ENCODE assay signal across 34 mouse cellular contexts in the genomic region with DNA sequence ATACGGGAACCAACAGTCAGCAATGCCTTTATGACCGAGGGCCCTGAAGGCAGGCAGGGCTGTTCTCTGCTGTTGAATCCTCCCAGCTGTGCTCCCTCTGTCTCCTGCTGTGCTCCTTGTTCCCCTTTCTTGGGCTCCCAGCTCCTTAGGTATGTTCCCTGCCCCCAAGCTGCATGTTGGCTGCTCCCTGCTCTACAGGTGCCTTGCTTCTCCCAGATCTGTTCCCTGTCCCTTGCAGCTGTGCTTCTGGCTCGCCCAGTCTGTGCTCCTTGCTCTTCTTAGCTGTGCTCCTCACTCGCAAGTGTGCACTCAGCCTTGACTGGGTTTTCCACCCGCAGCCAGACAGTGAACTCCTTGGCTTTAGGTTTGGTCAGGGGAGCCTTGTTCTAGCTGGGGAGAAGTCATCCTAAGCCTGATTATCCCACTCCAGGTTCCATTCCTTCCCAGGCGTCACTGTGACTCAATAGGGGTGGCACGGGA. TPM values are rescaled to one million over a fixed set of nuclear protein-coding genes. Genes with fewer than 3 reads are reported as not detected.
A peak's percentile ranks its signal among the peaks of the same experiment; 100 is the strongest.
DNase-seq lines count a peak whose midpoint lies in the region; ATAC-seq and TF ChIP-seq lines count a peak whose summit lies in the region.
"Had no signal": no experiment of that assay in that cellular context is flagged by ENCODE, and none has a peak within 500 bp of the region (broad histone marks: within the 10 kb centered on the region; RNA-seq: fewer than 3 reads in every experiment).

No protein-coding gene starts in this region.

- H3K4me1 ChIP-seq in embryonic facial prominence, embryonic 13.5 days, result no peaks in the 10 kb centered on the region
- H3K4me1 ChIP-seq in embryonic facial prominence, embryonic 10.5 days, result no peaks in the 10 kb centered on the region
- no peaks in the 10 kb centered on the region for H3K4me1 ChIP-seq in liver, embryonic 14.5 days (replicated peaks; ENCODE audit: control insufficient read depth in 2 of 2, insufficient read depth in 2 of 2, low read length in 1 of 2)
- no peaks in the 10 kb centered on the region for H3K4me1 ChIP-seq in liver, embryonic 12.5 days
- H3K4me1 ChIP-seq in neural tube, embryonic 15.5 days, result no peaks in the 10 kb centered on the region
- H3K4me1 ChIP-seq: embryonic facial prominence, embryonic 15.5 days; forebrain, embryonic 12.5 days; heart, embryonic 15.5 days; kidney, embryonic 15.5 days; limb, embryonic 15.5 days; liver, embryonic 15.5 days had no signal

- no peak for TF ChIP-seq CTCF in liver, embryonic 14.5 days (IDR thresholded peaks at IDR 0.05; ENCODE audit: low read depth)

- 87% methylated on average over 7 of the region's 7 CpGs for WGBS in embryonic facial prominence, embryonic 13.5 days
- 87% methylated on average over 7 of the region's 7 CpGs for WGBS in embryonic facial prominence, embryonic 10.5 days
- 68% methylated on average over 7 of the region's 7 CpGs for WGBS in liver, embryonic 14.5 days (ENCODE audit: insufficient replicate concordance)
- 72% methylated on average over 7 of the region's 7 CpGs for WGBS in liver, embryonic 12.5 days (ENCODE audit: insufficient replicate concordance)
- WGBS in neural tube, embryonic 15.5 days, result 87% methylated on average over 7 of the region's 7 CpGs

- H3K27me3 ChIP-seq in embryonic facial prominence, embryonic 13.5 days, result no peaks in the 10 kb centered on the region
- no peaks in the 10 kb centered on the region for H3K27me3 ChIP-seq in embryonic facial prominence, embryonic 10.5 days (replicated peaks; ENCODE audit: low read depth, poor library complexity, severe bottlenecking)
- no peaks in the 10 kb centered on the region for H3K27me3 ChIP-seq in liver, embryonic 14.5 days (ENCODE audit: control insufficient read depth, insufficient read depth, low read length)
- H3K27me3 ChIP-seq in liver, embryonic 12.5 days (replicated peaks), result no peaks in the 10 kb centered on the region
- no peaks in the 10 kb centered on the region for H3K27me3 ChIP-seq in neural tube, embryonic 15.5 days (replicated peaks)
- H3K27me3 ChIP-seq: embryonic facial prominence, embryonic 15.5 days; forebrain, embryonic 12.5 days; heart, embryonic 15.5 days; kidney, embryonic 15.5 days; limb, embryonic 15.5 days; liver, embryonic 15.5 days had no signal

- H3K9me3 ChIP-seq in embryonic facial prominence, embryonic 13.5 days, result no peaks in the 10 kb centered on the region
- no peaks in the 10 kb centered on the region for H3K9me3 ChIP-seq in embryonic facial prominence, embryonic 10.5 days
- no peaks in the 10 kb centered on the region for H3K9me3 ChIP-seq in liver, embryonic 14.5 days (ENCODE audit: control insufficient read depth, low read length)
- H3K9me3 ChIP-seq in liver, embryonic 12.5 days (replicated peaks), result no peaks in the 10 kb centered on the region
- H3K9me3 ChIP-seq in neural tube, embryonic 15.5 days (replicated peaks), result no peaks in the 10 kb centered on the region
- H3K9me3 ChIP-seq: embryonic facial prominence, embryonic 15.5 days; forebrain, embryonic 12.5 days; heart, embryonic 15.5 days; kidney, embryonic 15.5 days; limb, embryonic 15.5 days; liver, embryonic 15.5 days had no signal

- no peak overlapping the region for H3K9ac ChIP-seq in embryonic facial prominence, embryonic 13.5 days
- no peak overlapping the region for H3K9ac ChIP-seq in liver, embryonic 14.5 days (replicated peaks)
- no peak overlapping the region for H3K9ac ChIP-seq in liver, embryonic 12.5 days
- H3K9ac ChIP-seq in neural tube, embryonic 15.5 days (replicated peaks), result no peak overlapping the region
- H3K9ac ChIP-seq: embryonic facial prominence, embryonic 15.5 days; forebrain, embryonic 12.5 days; heart, embryonic 15.5 days; kidney, embryonic 15.5 days; limb, embryonic 15.5 days; liver, embryonic 15.5 days; lung, embryonic 14.5 days had no signal

- no peak for TF ChIP-seq EP300 in liver, embryonic 14.5 days (IDR thresholded peaks at IDR 0.05; ENCODE audit: low read depth)

- no peak overlapping the region for H3K27ac ChIP-seq in embryonic facial prominence, embryonic 13.5 days
- no peak overlapping the region for H3K27ac ChIP-seq in embryonic facial prominence, embryonic 10.5 days (replicated peaks)
- H3K27ac ChIP-seq in liver, embryonic 14.5 days, result no peak overlapping the region
- H3K27ac ChIP-seq in liver, embryonic 12.5 days, result no peak overlapping the region
- no peak overlapping the region for H3K27ac ChIP-seq in neural tube, embryonic 15.5 days (replicated peaks)
- H3K27ac ChIP-seq: embryonic facial prominence, embryonic 15.5 days; forebrain, embryonic 12.5 days; heart, embryonic 15.5 days; hindbrain, postnatal 0 days; kidney, embryonic 15.5 days; layer of hippocampus, adult 2 months; limb, embryonic 15.5 days; liver, embryonic 15.5 days had no signal

- ATAC-seq in embryonic facial prominence, embryonic 13.5 days (ENCODE audit: insufficient number of reproducible peaks, insufficient read depth, low FRiP score, low TSS enrichment, low read depth), result peak; percentile 3; the same call in 1 of the 2 replicates
- 0 out of 2 replicates have a peak, but pooled peaks have one; percentile 11 for ATAC-seq in liver, embryonic 14.5 days (ENCODE audit: insufficient read depth)
- ATAC-seq in liver, embryonic 12.5 days, result no peak
- no peak for ATAC-seq in neural tube, embryonic 15.5 days (ENCODE audit: low FRiP score)
- ATAC-seq: CD4-positive, CD25-positive, alpha-beta regulatory T cell, adult 4 months; hindbrain, postnatal 0 days; intestine, embryonic 16.5 days had no signal

- DNase-seq in embryonic facial prominence, embryonic 10.5 days (ENCODE audit: low spot score), result no peak
- DNase-seq in liver, embryonic 14.5 days (ENCODE audit: low read depth in 3 of 3, low spot score in 3 of 3), result no peak
- peak; percentile 1 for DNase-seq in NIH3T3 (ENCODE audit: low read depth)
- DNase-seq in cerebellum, adult 11-12 months, result no peak
- DNase-seq: adrenal gland, postnatal 36 days; cerebellum, adult 9-10 months; cerebellum, postnatal 36 days; gastrocnemius, postnatal 10 days; kidney, postnatal 25 days; layer of hippocampus, postnatal 36 days; left cerebral cortex, postnatal 4 days; lung, embryonic 14.5 days; lung, postnatal 14 days; midbrain, embryonic 14.5 days; retina, postnatal 1 day; right cerebral cortex, postnatal 14 days; thymus, postnatal 4 days had no signal

- no peak overlapping the region for H3K4me2 ChIP-seq in embryonic facial prominence, embryonic 13.5 days
- no peak overlapping the region for H3K4me2 ChIP-seq in liver, embryonic 14.5 days (ENCODE audit: low read depth)
- no peak overlapping the region for H3K4me2 ChIP-seq in liver, embryonic 12.5 days
- H3K4me2 ChIP-seq in neural tube, embryonic 15.5 days, result no peak overlapping the region
- H3K4me2 ChIP-seq: embryonic facial prominence, embryonic 15.5 days; forebrain, embryonic 12.5 days; heart, embryonic 15.5 days; kidney, embryonic 15.5 days; limb, embryonic 15.5 days; liver, embryonic 15.5 days; lung, embryonic 14.5 days had no signal

- H3K36me3 ChIP-seq in embryonic facial prominence, embryonic 13.5 days, result peaks cover 34% of the 10 kb centered on the region
- H3K36me3 ChIP-seq in embryonic facial prominence, embryonic 10.5 days (replicated peaks), result peaks cover 36% of the 10 kb centered on the region
- no peaks in the 10 kb centered on the region; the same call in 1 of the 2 replicates for H3K36me3 ChIP-seq in liver, embryonic 14.5 days (replicated peaks; ENCODE audit: control insufficient read depth, insufficient read depth, low read depth)
- H3K36me3 ChIP-seq in liver, embryonic 12.5 days, result peaks cover 35% of the 10 kb centered on the region
- H3K36me3 ChIP-seq in neural tube, embryonic 15.5 days, result 0 out of 2 replicates have a peak, but pooled peaks cover 4% of the 10 kb centered on the region
- H3K36me3 ChIP-seq: heart, embryonic 15.5 days had no signal

- no peak overlapping the region for H3K4me3 ChIP-seq in embryonic facial prominence, embryonic 13.5 days
- H3K4me3 ChIP-seq in embryonic facial prominence, embryonic 10.5 days, result no peak overlapping the region
- H3K4me3 ChIP-seq in liver, embryonic 14.5 days (ENCODE audit: insufficient read depth in 1 of 2, low read depth in 2 of 2, low read length in 2 of 2), result no peak overlapping the region
- H3K4me3 ChIP-seq in liver, embryonic 12.5 days, result no peak overlapping the region
- H3K4me3 ChIP-seq in neural tube, embryonic 15.5 days (replicated peaks), result no peak overlapping the region
- H3K4me3 ChIP-seq: embryonic facial prominence, embryonic 15.5 days; forebrain, embryonic 12.5 days; heart, embryonic 15.5 days; kidney, embryonic 15.5 days; layer of hippocampus, adult 2 months; limb, embryonic 15.5 days; liver, embryonic 15.5 days had no signal

RNA-seq across cellular contexts. Expression of a gene that starts 10.0 kb away (rescaled TPM):
- polyA plus RNA-seq in embryonic facial prominence, embryonic 13.5 days (2015; fragmentation: Nextera tagmentation; extraction: Ambion mirVana), result 18.1 and 19.4 TPM in 2 replicates
- polyA plus RNA-seq in embryonic facial prominence, embryonic 10.5 days (2016; fragmentation: Nextera tagmentation; extraction: Ambion mirVana), result 15.0 and 15.7 TPM in 2 replicates
- polyA plus RNA-seq in liver, embryonic 14.5 days (2012; rRNA removed), result 6.4 and 6.8 TPM in 2 replicates
- polyA plus RNA-seq in liver, embryonic 14.5 days (2014; fragmentation: Nextera tagmentation; extraction: Ambion mirVana), result 3.7 and 5.0 TPM in 2 replicates
- polyA plus RNA-seq in liver, embryonic 12.5 days (2016; fragmentation: Nextera tagmentation; extraction: Ambion mirVana), result 7.6 and 8.0 TPM in 2 replicates
- 16.0 and 17.8 TPM in 2 replicates for polyA plus RNA-seq in neural tube, embryonic 15.5 days (2015; fragmentation: Nextera tagmentation; extraction: Ambion mirVana)

RNA-seq across cellular contexts. Expression of a gene that starts 26.4 kb away (rescaled TPM):
- 0.30 TPM in 1 of 2 replicates, not detected in the other for polyA plus RNA-seq in embryonic facial prominence, embryonic 13.5 days (2015; fragmentation: Nextera tagmentation; extraction: Ambion mirVana)
- polyA plus RNA-seq in embryonic facial prominence, embryonic 10.5 days (2016; fragmentation: Nextera tagmentation; extraction: Ambion mirVana), result not detected in 2 replicates
- polyA plus RNA-seq in liver, embryonic 14.5 days (2012; rRNA removed), result not detected in 2 replicates
- polyA plus RNA-seq in liver, embryonic 14.5 days (2014; fragmentation: Nextera tagmentation; extraction: Ambion mirVana), result not detected in 2 replicates
- polyA plus RNA-seq in liver, embryonic 12.5 days (2016; fragmentation: Nextera tagmentation; extraction: Ambion mirVana), result not detected in 2 replicates
- not detected in 2 replicates for polyA plus RNA-seq in neural tube, embryonic 15.5 days (2015; fragmentation: Nextera tagmentation; extraction: Ambion mirVana)
- polyA plus RNA-seq: CD4-positive, CD25-positive, alpha-beta regulatory T cell, adult 4 months; forebrain, embryonic 12.5 days; gonadal fat pad, adult 2 months; hindbrain, embryonic 11.5 days; hindbrain, postnatal 0 days; limb, embryonic 15.5 days; liver, embryonic 15.5 days; lung, embryonic 14.5 days; neural tube, embryonic 14.5 days; stomach, embryonic 14.5 days had no signal

RNA-seq across cellular contexts. Expression of a gene that starts 30.9 kb away (rescaled TPM):
- polyA plus RNA-seq in embryonic facial prominence, embryonic 13.5 days (2015; fragmentation: Nextera tagmentation; extraction: Ambion mirVana), result 16.1 and 16.5 TPM in 2 replicates
- 26.3 and 27.2 TPM in 2 replicates for polyA plus RNA-seq in embryonic facial prominence, embryonic 10.5 days (2016; fragmentation: Nextera tagmentation; extraction: Ambion mirVana)
- polyA plus RNA-seq in liver, embryonic 14.5 days (2012; rRNA removed), result 5.3 and 6.9 TPM in 2 replicates
- 7.6 and 9.6 TPM in 2 replicates for polyA plus RNA-seq in liver, embryonic 14.5 days (2014; fragmentation: Nextera tagmentation; extraction: Ambion mirVana)
- polyA plus RNA-seq in liver, embryonic 12.5 days (2016; fragmentation: Nextera tagmentation; extraction: Ambion mirVana), result 15.5 and 17.1 TPM in 2 replicates
- polyA plus RNA-seq in neural tube, embryonic 15.5 days (2015; fragmentation: Nextera tagmentation; extraction: Ambion mirVana), result 7.9 and 11.0 TPM in 2 replicates

RNA-seq across cellular contexts. Expression of a gene that starts 33.0 kb away (rescaled TPM):
- 267 and 281 TPM in 2 replicates for polyA plus RNA-seq in embryonic facial prominence, embryonic 13.5 days (2015; fragmentation: Nextera tagmentation; extraction: Ambion mirVana)
- 280 and 291 TPM in 2 replicates for polyA plus RNA-seq in embryonic facial prominence, embryonic 10.5 days (2016; fragmentation: Nextera tagmentation; extraction: Ambion mirVana)
- 99.0 and 128 TPM in 2 replicates for polyA plus RNA-seq in liver, embryonic 14.5 days (2012; rRNA removed)
- polyA plus RNA-seq in liver, embryonic 14.5 days (2014; fragmentation: Nextera tagmentation; extraction: Ambion mirVana), result 148 and 150 TPM in 2 replicates
- 197 and 199 TPM in 2 replicates for polyA plus RNA-seq in liver, embryonic 12.5 days (2016; fragmentation: Nextera tagmentation; extraction: Ambion mirVana)
- polyA plus RNA-seq in neural tube, embryonic 15.5 days (2015; fragmentation: Nextera tagmentation; extraction: Ambion mirVana), result 146 and 174 TPM in 2 replicates

Comparison
In these comparisons a context has a peak if more than half of its experiments do, and no peak if none do; other contexts are left out.
1. ATAC-seq: peak in embryonic facial prominence, embryonic 13.5 days (single experiment) and liver, embryonic 14.5 days (single experiment); none in liver, embryonic 12.5 days (single experiment) and neural tube, embryonic 15.5 days (single experiment).